Mouse (Mus musculus): ENCODE measurements around the gene Calhm5.
A peak's percentile ranks its signal among the peaks of the same experiment; 100 is the strongest.

Gene Calhm5

GRCm38 (mm10) chr10:34096418-34096883 lies at the start of gene Calhm5:
Gene Calhm5 (minus strand): TSS chr10:34096519.
- DNase-seq (ENCODE audit: low spot score in 2 of 2), result peak; percentile 15 to 16

GRCm38 (mm10) chr10:34141693-34142092 lies 45.4 kb upstream of the Calhm5 start:
- no peak for DNase-seq (ENCODE audit: low spot score in 2 of 2)

- DNase-seq (ENCODE audit: low spot score in 2 of 2), result no peak
These were observed 43.4 kb upstream of the Calhm5 start for GRCm38 (mm10) chr10:34139768-34140167.

- DNase-seq (ENCODE audit: low spot score in 2 of 2), result no peak
These were observed 41.7 kb upstream of the Calhm5 start for GRCm38 (mm10) chr10:34138027-34138426.

GRCm38 (mm10) chr10:34136432-34136831 lies 40.1 kb upstream of the Calhm5 start:
- DNase-seq (ENCODE audit: low spot score in 2 of 2), result no peak

GRCm38 (mm10) chr10:34131356-34131755 lies 35.0 kb upstream of the Calhm5 start:
- no peak for DNase-seq (ENCODE audit: low spot score in 2 of 2)

GRCm38 (mm10) chr10:34128391-34128790 lies 32.1 kb upstream of the Calhm5 start:
- no peak for DNase-seq (ENCODE audit: low spot score in 2 of 2)

- DNase-seq (ENCODE audit: low spot score in 2 of 2), result peak in 1 of 2 experiments; percentile 26
These were observed 31.4 kb upstream of the Calhm5 start, which contains the start of gene Calhm6 for GRCm38 (mm10) chr10:34127392-34128378. Gene Calhm6 (minus strand): TSS chr10:34127984.

GRCm38 (mm10) chr10:34118421-34118820 lies 22.1 kb upstream of the Calhm5 start:
- no peak for DNase-seq (ENCODE audit: low spot score in 2 of 2)

GRCm38 (mm10) chr10:34117770-34118169 lies 21.5 kb upstream of the Calhm5 start:
- no peak for DNase-seq (ENCODE audit: low spot score in 2 of 2)

- no peak for DNase-seq (ENCODE audit: low spot score in 2 of 2)
These were observed 20.8 kb upstream of the Calhm5 start for GRCm38 (mm10) chr10:34117131-34117530.

GRCm38 (mm10) chr10:34111964-34112738 lies 15.8 kb upstream of the Calhm5 start:
- no peak for DNase-seq (ENCODE audit: low spot score in 2 of 2)

GRCm38 (mm10) chr10:34110863-34111465 lies 14.6 kb upstream of the Calhm5 start:
- DNase-seq (ENCODE audit: low spot score in 2 of 2), result no peak

- no peak for DNase-seq (ENCODE audit: low spot score in 2 of 2)
These were observed 355 bp downstream of the Calhm5 start for GRCm38 (mm10) chr10:34095964-34096363.

- no peak for DNase-seq (ENCODE audit: low spot score in 2 of 2)
These were observed 1.2 kb downstream of the Calhm5 start for GRCm38 (mm10) chr10:34095147-34095546.

GRCm38 (mm10) chr10:34091888-34092287 lies 4.4 kb downstream of the Calhm5 start:
- peak; percentile 43 to 62 for DNase-seq (ENCODE audit: low spot score in 2 of 2)

GRCm38 (mm10) chr10:34090481-34090880 lies 5.8 kb downstream of the Calhm5 start:
- no peak for DNase-seq (ENCODE audit: low spot score in 2 of 2)

- no peak for DNase-seq (ENCODE audit: low spot score in 2 of 2)
These were observed 6.8 kb downstream of the Calhm5 start for GRCm38 (mm10) chr10:34089517-34089916.

GRCm38 (mm10) chr10:34088515-34088914 lies 7.8 kb downstream of the Calhm5 start:
- no peak for DNase-seq (ENCODE audit: low spot score in 2 of 2)

- DNase-seq (ENCODE audit: low spot score in 2 of 2), result no peak
These were observed 9.8 kb downstream of the Calhm5 start for GRCm38 (mm10) chr10:34086514-34086913.

GRCm38 (mm10) chr10:34074522-34075200 lies 21.7 kb downstream of the Calhm5 start:
- DNase-seq (ENCODE audit: low spot score in 2 of 2), result no peak
